Mouse (Mus musculus) embryonic fibroblast, embryonic 13.5 days (primary cell): ENCODE measurements around the gene Irf5. TPM values are rescaled to one million over a fixed set of nuclear protein-coding genes. Genes with fewer than 3 reads are reported as not detected.
"Not testable (repeated sequence)": the region's sequence is repeated elsewhere in the genome, so short reads cannot be mapped to it uniquely, and the experiment has no call there.

ENCODE experiments used
- H3K27ac ChIP-seq: 2 replicates; pipeline ENCODE4 v1.5.1; 2012; ENCODE audit warnings: low read length, control low read depth, inconsistent platforms; ENCODE audit not compliant: insufficient read depth
- H3K4me1 ChIP-seq: 2 replicates; pipeline ENCODE4 v1.6.1; 2011; ENCODE audit warnings: low read length; ENCODE audit not compliant: control insufficient read depth, insufficient read depth
- H3K4me3 ChIP-seq: 2 replicates; pipeline ENCODE4 v1.5.1; 2011; ENCODE audit warnings: mild to moderate bottlenecking, control low read depth, low read length; ENCODE audit not compliant: insufficient read depth
- CTCF ChIP-seq: IDR thresholded peaks from 2 replicates; pipeline ENCODE4 v1.5.1; 2011; ENCODE audit warnings: mild to moderate bottlenecking, control low read depth, low read length, moderate library complexity, borderline replicate concordance; ENCODE audit not compliant: insufficient read depth
- POLR2A ChIP-seq: IDR thresholded peaks from 2 replicates; pipeline ENCODE4 v1.6.1; 2011; ENCODE audit warnings: low read depth, mild to moderate bottlenecking, control low read depth, low read length, moderate library complexity
- polyA plus RNA-seq: library from polyadenylated mRNA; stranded (reverse); fragments of >200 nt; gene quantifications from 2 replicates; pipeline ENCODE4 v1.2.4, GENCODE M21; 2011; ENCODE audit warnings: low read depth; ENCODE audit not compliant: missing spikeins, insufficient read length

Gene Irf5
- polyA plus RNA-seq, 1 experiment, result 4.2 TPM

- no peak overlapping the region for H3K27ac ChIP-seq
- no peak overlapping the region for H3K4me3 ChIP-seq
- TF ChIP-seq CTCF, result no peak
- no peak for TF ChIP-seq POLR2A
- no peaks in the 10 kb centered on the region for H3K4me1 ChIP-seq
Observed at GRCm38 (mm10) chr6:29539502-29539901, 13.1 kb downstream of the Irf5 start.

DNA sequence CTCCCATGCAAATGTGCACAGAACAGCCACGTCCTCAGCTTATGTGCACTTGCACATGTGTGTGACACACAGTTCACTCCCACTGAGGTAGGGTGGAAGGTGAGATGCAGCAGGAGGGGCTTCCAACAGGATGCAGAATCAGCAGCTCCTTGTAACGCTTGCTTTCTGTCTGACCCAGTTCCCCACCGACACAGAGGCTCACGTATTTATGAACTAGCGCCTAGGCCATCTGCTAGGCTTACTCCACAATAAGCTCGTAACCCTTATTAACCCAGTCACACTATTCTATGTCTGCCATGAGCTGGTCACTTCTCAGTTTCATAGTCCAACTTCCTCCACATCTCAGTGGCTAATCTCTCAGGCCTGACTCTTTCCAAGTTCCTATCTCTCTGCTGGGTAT, 13.8 kb downstream of the Irf5 start:
- TF ChIP-seq POLR2A (no peak), CTCF (no peak)
- H3K4me1 ChIP-seq, result no peaks in the 10 kb centered on the region
- no peak overlapping the region for H3K27ac ChIP-seq
- H3K4me3 ChIP-seq, result no peak overlapping the region

DNA sequence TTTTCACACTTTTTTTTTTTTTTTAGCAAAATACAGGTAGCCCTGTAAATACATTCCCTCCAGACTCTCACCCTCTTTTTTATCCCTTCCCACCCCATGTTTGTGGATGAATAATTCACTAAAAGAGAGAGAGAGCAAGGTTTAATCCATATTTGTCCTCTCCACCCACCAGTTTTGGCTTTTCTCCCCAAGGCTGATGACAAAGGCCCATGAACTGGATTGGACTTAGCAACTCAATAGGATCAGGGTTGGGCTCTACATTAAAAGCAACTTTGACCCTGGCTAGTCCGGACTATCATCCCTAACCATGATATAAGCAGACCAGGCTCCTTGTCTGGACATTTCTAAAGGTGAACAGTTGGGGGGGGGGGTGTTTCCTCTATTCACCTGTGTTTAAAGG, 14.5 kb downstream of the Irf5 start:
- no peak overlapping the region for H3K4me3 ChIP-seq
- no peaks in the 10 kb centered on the region for H3K4me1 ChIP-seq
- no peak for TF ChIP-seq POLR2A
- no peak for TF ChIP-seq CTCF
- H3K27ac ChIP-seq, result no peak overlapping the region

DNA sequence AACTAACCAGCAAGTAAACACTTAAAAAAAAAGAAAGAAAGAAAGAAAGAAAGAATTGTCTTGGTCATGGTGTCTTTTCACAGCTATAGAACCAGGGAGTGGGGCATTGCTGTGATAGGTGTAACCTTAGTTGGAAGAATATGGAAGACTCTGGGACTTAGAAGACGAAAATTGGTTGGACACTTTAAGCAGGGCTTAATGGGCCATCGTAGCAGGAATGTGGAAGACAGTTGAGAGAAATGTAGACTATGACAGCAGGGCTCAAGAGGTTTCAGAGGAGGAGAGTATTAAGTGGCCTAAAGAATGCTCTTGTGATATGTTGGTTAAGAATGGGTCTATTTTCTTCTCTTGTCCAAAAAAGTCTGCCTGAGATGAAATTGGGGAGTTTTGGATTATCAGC, 19.2 kb downstream of the Irf5 start:
- H3K27ac ChIP-seq, result no peak overlapping the region
- no peaks in the 10 kb centered on the region for H3K4me1 ChIP-seq
- H3K4me3 ChIP-seq, result no peak overlapping the region
- TF ChIP-seq POLR2A, result no peak
- no peak for TF ChIP-seq CTCF

- no peak overlapping the region for H3K4me3 ChIP-seq
- TF ChIP-seq CTCF (no peak), POLR2A (no peak)
Observed at GRCm38 (mm10) chr6:29547582-29547981, 21.2 kb downstream of the Irf5 start.

GRCm38 (mm10) chr6:29548086-29548485, 21.7 kb downstream of the Irf5 start:
- TF ChIP-seq CTCF (no peak), POLR2A (no peak)
- Histone ChIP-seq H3K27ac (peak overlapping the region; percentile 87), H3K4me1 (no peaks in the 10 kb centered on the region), H3K4me3 (no peak overlapping the region)

More at GRCm38 (mm10) chr6:29547582-29547981, 21.2 kb downstream of the Irf5 start:
- Histone ChIP-seq H3K27ac (peak overlapping the region; percentile 87; the same call in 1 of the 2 replicates), H3K4me1 (no peaks in the 10 kb centered on the region)

DNA sequence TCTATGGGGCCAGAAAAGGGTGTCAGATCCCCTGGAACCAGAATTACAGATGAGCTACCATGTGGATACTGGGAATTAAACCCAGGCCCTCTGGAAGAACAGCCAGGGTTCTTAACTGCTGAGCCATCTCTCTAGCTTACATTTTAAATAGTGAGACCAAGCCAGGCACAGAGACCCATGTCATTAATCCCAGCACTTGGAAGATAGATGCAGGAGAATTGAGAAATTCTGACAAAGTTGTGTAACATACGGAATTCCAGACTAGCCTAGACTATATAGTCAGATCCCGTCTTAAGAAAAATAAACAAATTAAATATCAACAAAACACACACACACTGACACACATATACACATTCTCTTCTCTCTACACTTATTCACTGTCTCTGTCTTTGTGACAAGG, 26.1 kb downstream of the Irf5 start:
- TF ChIP-seq CTCF (no peak), POLR2A (no peak)
- H3K4me3 ChIP-seq, result no peak overlapping the region
- H3K27ac ChIP-seq, result no peak overlapping the region
- no peaks in the 10 kb centered on the region for H3K4me1 ChIP-seq

GRCm38 (mm10) chr6:29557112-29557511, 30.7 kb downstream of the Irf5 start:
- Histone ChIP-seq H3K27ac (no peak overlapping the region), H3K4me1 (no peaks in the 10 kb centered on the region), H3K4me3 (no peak overlapping the region)
- TF ChIP-seq CTCF, result no peak
- no peak for TF ChIP-seq POLR2A

DNA sequence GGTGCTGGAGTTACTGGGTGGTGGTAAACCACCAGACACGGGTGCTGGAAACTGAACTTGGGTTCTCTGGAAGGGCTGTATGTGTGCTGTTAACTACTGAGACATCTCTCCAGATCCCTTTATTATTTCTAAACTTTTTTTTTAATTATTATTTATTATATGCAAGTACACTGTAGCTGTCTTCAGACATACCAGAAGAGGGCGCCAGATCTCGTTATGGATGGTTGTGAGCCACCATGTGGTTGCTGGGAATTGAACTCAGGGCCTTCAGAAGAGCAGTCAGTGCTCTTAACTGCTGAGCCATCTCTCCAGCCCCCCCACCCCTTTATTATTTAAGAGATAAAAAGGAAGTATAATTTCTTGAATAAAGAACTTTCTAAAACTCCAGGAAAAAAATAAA, 50.0 kb downstream of the Irf5 start:
- not testable (repeated sequence) for H3K4me3 ChIP-seq, H3K27ac ChIP-seq, H3K4me1 ChIP-seq

DNA sequence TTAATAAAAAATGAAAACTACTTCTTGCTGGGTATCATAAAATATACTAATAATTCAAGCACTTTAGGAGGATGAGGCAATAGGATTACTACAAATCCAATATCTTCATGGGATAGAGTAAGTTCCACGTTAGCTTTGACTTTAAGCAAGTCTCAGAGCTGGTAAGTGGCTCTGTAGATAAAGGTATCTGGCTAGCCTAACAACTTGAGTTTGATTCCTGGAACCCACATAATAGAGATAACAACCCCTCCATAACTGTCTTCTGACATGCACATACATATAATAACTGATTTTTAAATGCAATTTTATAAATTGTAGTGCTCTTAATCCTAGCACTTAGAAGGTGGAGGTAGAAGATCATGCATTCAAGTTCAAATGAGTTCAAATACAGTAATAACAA, 54.3 kb downstream of the Irf5 start:
- TF ChIP-seq CTCF, result no peak
- no peak for TF ChIP-seq POLR2A
- Histone ChIP-seq H3K4me1 (no peaks in the 10 kb centered on the region), H3K27ac (no peak overlapping the region), H3K4me3 (no peak overlapping the region)

- TF ChIP-seq CTCF (no peak), POLR2A (no peak)
- no peak overlapping the region for H3K27ac ChIP-seq
- H3K4me3 ChIP-seq, result no peak overlapping the region
- no peaks in the 10 kb centered on the region for H3K4me1 ChIP-seq
Observed at GRCm38 (mm10) chr6:29581202-29581601, 54.8 kb downstream of the Irf5 start.

Other genes with a start within 250 kb of the Irf5 start
- gene Fam71f2, start 247.0 kb upstream of the Irf5 start, polyA plus RNA-seq, result not detected in 2 replicates
- gene Fam71f1, start 207.5 kb upstream of the Irf5 start, polyA plus RNA-seq, result not detected in 2 replicates
- gene Calu, start 178.6 kb upstream of the Irf5 start, polyA plus RNA-seq, result 1,348 and 1,377 TPM in 2 replicates
- 0.40 and 0.78 TPM in 2 replicates for gene Opn1sw, start 138.2 kb upstream of the Irf5 start, polyA plus RNA-seq
- 25.1 and 26.7 TPM in 2 replicates for gene Ccdc136, start 130.3 kb upstream of the Irf5 start, polyA plus RNA-seq
- 107 and 151 TPM in 2 replicates for gene Flnc, start 93.4 kb upstream of the Irf5 start, polyA plus RNA-seq
- 131 and 136 TPM in 2 replicates for gene Atp6v1f, start 58.9 kb upstream of the Irf5 start, polyA plus RNA-seq
- gene Atp6v1fnb, start 55.2 kb upstream of the Irf5 start, polyA plus RNA-seq, result not detected in 2 replicates
- gene Kcp, start 18.7 kb upstream of the Irf5 start, polyA plus RNA-seq, result 5.1 and 7.1 TPM in 2 replicates
- 68.8 and 76.1 TPM in 2 replicates for gene Tnpo3, start 83.3 kb downstream of the Irf5 start, polyA plus RNA-seq
- gene Tspan33, start 167.6 kb downstream of the Irf5 start, polyA plus RNA-seq, result 0.40 and 1.1 TPM in 2 replicates
- 53.4 and 66.1 TPM in 2 replicates for gene Smo, start 208.9 kb downstream of the Irf5 start, polyA plus RNA-seq
- gene Ahcyl2, start 241.4 kb downstream of the Irf5 start, polyA plus RNA-seq, result 19.8 and 24.0 TPM in 2 replicates